Mouse (Mus musculus) small intestine, adult 2 months (tissue): ENCODE data around the gene Dab1.

Source experiments
- CTCF ChIP-seq: fragments of 200-500 bp; IDR thresholded peaks from 2 replicates; pipeline ENCODE4 v1.5.1; 2012; ENCODE audit warnings: low read depth, mild to moderate bottlenecking, control low read depth, inconsistent platforms, low read length, moderate library complexity, mixed read lengths; ENCODE audit not compliant: insufficient replicate concordance, insufficient read length; ENCODE audit errors: extremely low read depth
- POLR2A ChIP-seq: fragments of 200-500 bp; IDR thresholded peaks from 2 replicates; pipeline ENCODE4 v1.6.1; 2012; ENCODE audit warnings: low read depth, mild to moderate bottlenecking, control low read depth, inconsistent platforms, low read length, moderate library complexity

- no peak for TF ChIP-seq POLR2A
- TF ChIP-seq CTCF: no peak
These were observed 238.0 kb downstream of the Dab1 start for GRCm38 (mm10) chr4:103857173-103857572.
